Mouse (Mus musculus): ENCODE measurements at regions not wholly inside any gene's neighbourhood (a gene's known extent, or its start where the extent isn't known, plus 50 kb on each side); places are given as distances from the start of the nearest gene placed in this dataset.

GRCm38 (mm10) chr2:27590511-27590910 is 75.6 kb downstream of the Wdr5 start:
- ATAC-seq (replicated peaks in 1 of 2; ENCODE audit: insufficient read depth in 1 of 2, low FRiP score in 2 of 2, low TSS enrichment in 1 of 2, low read depth in 1 of 2, poor library complexity in 2 of 2, severe bottlenecking in 2 of 2): no peak

DNA sequence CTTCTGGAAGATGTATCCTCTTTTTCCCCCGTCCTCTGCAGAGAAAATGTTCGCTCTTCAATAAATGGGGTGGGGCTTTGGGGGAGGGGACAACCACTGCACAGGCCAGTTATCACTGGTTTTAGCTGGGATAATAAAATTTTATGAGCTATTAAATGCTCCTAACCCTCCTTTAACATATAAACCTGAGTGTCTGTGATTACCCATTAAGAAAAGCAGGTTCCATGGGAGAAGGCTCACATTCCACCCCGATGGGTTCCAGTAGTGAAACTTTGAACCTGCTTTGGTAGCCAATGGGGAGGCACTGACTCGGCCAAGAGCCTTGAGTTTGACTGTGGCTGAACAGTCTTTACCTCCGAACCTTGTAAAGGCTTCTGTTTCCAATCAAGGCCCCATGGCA is 76.7 kb downstream of the Wdr5 start:
- no peak for ATAC-seq (replicated peaks in 1 of 2; ENCODE audit: insufficient read depth in 1 of 2, low FRiP score in 2 of 2, low TSS enrichment in 1 of 2, low read depth in 1 of 2, poor library complexity in 2 of 2, severe bottlenecking in 2 of 2)

GRCm38 (mm10) chr2:27593338-27593737 is 78.4 kb downstream of the Wdr5 start:
- ATAC-seq (replicated peaks in 1 of 2; ENCODE audit: insufficient read depth in 1 of 2, low FRiP score in 2 of 2, low TSS enrichment in 1 of 2, low read depth in 1 of 2, poor library complexity in 2 of 2, severe bottlenecking in 2 of 2): no peak; a peak in 1 of 4 replicates

- ATAC-seq (replicated peaks in 1 of 2; ENCODE audit: insufficient read depth in 1 of 2, low FRiP score in 2 of 2, low TSS enrichment in 1 of 2, low read depth in 1 of 2, poor library complexity in 2 of 2, severe bottlenecking in 2 of 2): peak in 1 of 2 experiments; percentile 75; a peak in 2 of 4 replicates
Measured at GRCm38 (mm10) chr2:27595251-27595650, 80.3 kb downstream of the Wdr5 start.

DNA sequence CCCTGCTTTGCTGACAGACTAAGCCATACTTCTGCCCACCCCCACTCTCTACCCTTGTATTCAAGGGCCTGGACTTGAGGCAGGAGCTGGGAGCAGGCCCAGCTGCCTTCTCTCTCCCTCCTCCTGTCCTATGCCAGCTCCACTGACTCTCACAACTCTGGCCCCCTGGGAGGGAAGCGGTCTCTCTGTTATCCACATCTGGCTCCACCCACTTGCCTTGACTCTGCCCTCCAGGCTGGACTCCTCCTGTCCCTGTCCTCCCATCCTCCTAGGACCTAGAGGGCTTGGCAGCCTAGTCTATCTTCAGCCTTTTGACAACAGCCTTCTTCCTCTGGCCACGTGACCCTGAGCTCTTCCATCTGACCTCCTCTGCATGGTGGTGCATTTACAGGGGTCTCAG is 80.0 kb upstream of the Rxra start:
- ATAC-seq (replicated peaks in 1 of 2; ENCODE audit: insufficient read depth in 1 of 2, low FRiP score in 2 of 2, low TSS enrichment in 1 of 2, low read depth in 1 of 2, poor library complexity in 2 of 2, severe bottlenecking in 2 of 2): no peak

DNA sequence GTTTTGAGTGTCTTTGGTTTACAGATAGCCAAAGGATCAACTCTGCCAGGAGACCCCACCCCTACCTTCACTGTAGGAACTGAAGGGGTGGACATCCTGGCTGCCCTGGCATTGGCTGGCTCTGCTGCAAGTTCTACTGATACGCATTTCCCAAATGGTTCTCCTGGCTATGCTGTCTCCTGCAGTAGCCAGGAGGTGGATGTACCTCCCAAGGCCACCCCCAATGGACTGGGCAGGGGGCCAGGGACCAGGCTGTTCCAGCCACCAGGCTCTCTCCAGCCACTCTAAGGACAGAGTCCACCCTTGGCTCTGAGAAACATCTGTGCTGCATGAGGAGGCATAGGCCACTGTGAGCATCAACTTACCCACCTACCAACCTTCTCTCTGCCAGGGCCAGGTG is 79.3 kb upstream of the Rxra start:
- no peak for ATAC-seq (replicated peaks in 1 of 2; ENCODE audit: insufficient read depth in 1 of 2, low FRiP score in 2 of 2, low TSS enrichment in 1 of 2, low read depth in 1 of 2, poor library complexity in 2 of 2, severe bottlenecking in 2 of 2)

DNA sequence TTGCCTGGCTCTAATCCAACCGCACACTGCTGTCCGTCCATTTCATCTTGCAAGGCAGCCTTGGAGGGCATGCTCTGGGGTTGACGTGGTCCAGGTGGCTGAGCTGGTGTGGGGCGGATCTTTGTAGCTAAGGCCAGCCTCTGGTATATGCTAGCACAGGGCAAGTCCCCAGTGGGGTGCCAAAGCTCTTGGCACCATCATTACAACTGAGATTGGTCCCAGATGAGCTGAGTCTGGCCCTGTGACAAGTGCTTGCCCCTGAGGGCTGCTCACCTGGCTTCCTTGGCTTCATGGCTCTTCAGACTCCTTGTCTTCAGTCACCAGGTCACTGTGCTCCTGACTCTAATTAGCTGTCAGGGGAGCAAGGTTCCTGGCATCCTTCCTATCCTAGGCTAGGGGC is 78.3 kb upstream of the Rxra start:
- no peak for ATAC-seq (replicated peaks in 1 of 2; ENCODE audit: insufficient read depth in 1 of 2, low FRiP score in 2 of 2, low TSS enrichment in 1 of 2, low read depth in 1 of 2, poor library complexity in 2 of 2, severe bottlenecking in 2 of 2)

DNA sequence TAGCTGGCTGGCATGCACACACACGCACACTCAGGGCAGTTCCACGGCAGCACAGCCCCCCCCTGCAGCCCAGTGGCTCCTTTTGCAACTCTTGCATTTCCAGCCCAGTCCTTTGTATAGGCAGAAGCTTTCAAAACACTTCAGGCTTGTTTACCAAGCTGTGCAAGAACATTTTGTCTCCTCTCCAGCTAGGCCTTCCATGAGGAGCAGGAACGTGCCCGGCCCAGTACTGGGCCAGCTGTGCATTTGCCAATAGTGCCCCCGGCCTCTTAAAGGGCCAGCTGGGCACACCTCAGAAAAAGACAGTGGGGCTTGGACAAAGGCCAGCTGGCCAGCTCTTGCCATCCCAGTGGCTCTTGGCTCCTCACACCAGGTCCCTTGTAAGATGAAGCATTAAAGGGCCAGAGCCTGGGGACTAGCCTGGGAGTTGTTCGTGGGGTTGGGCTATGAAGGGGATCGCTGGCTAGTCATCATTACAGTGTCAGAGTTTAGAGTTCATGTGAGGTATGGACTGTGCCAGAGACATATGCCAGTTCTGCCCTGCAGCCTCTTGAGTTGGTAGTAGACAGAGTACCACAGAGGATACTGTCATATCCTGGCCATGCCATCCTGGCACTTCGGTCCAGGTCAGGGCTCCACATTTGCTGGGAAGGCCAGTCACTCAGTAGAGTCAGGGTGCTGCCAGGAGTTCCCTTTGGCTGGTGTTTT is 77.0 kb upstream of the Rxra start:
- no peak for ATAC-seq (replicated peaks in 1 of 2; ENCODE audit: insufficient read depth in 1 of 2, low FRiP score in 2 of 2, low TSS enrichment in 1 of 2, low read depth in 1 of 2, poor library complexity in 2 of 2, severe bottlenecking in 2 of 2)

GRCm38 (mm10) chr2:27599769-27600167 is 76.5 kb upstream of the Rxra start:
- ATAC-seq (replicated peaks in 1 of 2; ENCODE audit: insufficient read depth in 1 of 2, low FRiP score in 2 of 2, low TSS enrichment in 1 of 2, low read depth in 1 of 2, poor library complexity in 2 of 2, severe bottlenecking in 2 of 2): no peak

DNA sequence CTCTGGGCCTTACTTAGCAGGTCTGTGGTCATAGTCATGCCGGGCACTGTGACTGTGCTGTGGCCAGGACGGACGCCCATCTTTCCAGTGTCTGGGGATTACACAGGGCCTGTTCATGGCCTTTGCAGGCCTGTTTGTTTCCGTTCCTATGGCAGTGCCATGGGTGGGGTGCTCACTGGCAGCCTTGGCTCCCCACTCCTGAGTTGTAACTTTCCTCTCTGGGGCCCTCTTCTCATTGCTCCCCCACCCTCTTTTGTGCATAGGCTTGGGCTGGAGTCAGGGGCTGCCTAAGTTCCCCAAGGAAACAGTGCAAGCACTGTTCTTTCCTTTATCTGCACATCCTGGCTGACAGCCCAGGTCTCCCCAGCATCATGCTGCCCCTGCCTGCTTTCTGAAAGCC is 72.9 kb upstream of the Rxra start:
- no peak for ATAC-seq (replicated peaks in 1 of 2; ENCODE audit: insufficient read depth in 1 of 2, low FRiP score in 2 of 2, low TSS enrichment in 1 of 2, low read depth in 1 of 2, poor library complexity in 2 of 2, severe bottlenecking in 2 of 2)

DNA sequence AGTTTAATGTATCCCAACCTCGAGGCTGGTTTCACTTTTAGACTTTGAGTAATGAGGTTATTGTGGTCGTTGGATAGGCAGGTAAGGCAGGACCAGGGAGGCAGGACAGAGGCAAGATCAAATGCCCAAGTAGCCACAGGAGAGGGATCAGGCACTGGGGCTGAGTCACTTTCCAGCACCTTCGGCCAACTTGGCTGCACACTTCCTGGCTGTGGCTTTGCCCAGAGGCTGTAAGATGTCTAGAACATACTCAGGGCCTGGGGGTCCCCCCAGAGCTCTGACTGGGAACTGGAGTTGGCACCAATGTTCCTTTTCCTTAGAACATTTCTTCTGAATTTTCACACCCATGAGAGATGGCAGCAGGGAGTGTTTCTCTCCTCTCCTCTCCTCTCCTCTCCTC is 71.7 kb upstream of the Rxra start:
- ATAC-seq (replicated peaks in 1 of 2; ENCODE audit: insufficient read depth in 1 of 2, low FRiP score in 2 of 2, low TSS enrichment in 1 of 2, low read depth in 1 of 2, poor library complexity in 2 of 2, severe bottlenecking in 2 of 2): peak; percentile 58 to 65

GRCm38 (mm10) chr2:27606816-27607215 is 69.4 kb upstream of the Rxra start:
- no peak for ATAC-seq (replicated peaks in 1 of 2; ENCODE audit: insufficient read depth in 1 of 2, low FRiP score in 2 of 2, low TSS enrichment in 1 of 2, low read depth in 1 of 2, poor library complexity in 2 of 2, severe bottlenecking in 2 of 2)

DNA sequence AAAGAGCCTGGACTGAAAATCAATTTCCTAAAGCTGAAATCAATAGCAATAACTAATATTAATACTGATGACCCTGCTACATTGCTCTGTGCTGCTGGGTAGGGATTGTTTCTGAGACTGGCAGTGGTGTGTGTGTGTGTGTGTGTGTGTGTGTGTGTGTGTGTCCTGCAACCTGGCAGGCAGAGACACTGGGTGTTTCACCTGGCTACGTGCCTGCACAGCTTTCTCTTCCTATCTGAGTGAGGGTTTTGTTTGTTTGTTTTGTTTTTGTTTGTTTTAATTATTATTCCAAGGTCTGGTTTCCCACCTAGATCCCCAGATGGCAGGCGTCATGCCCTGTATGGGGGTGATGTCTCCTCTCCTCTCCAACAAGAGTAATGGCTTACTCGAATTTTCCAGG is 54.5 kb upstream of the Rxra start:
- no peak for ATAC-seq (replicated peaks in 1 of 2; ENCODE audit: insufficient read depth in 1 of 2, low FRiP score in 2 of 2, low TSS enrichment in 1 of 2, low read depth in 1 of 2, poor library complexity in 2 of 2, severe bottlenecking in 2 of 2)

DNA sequence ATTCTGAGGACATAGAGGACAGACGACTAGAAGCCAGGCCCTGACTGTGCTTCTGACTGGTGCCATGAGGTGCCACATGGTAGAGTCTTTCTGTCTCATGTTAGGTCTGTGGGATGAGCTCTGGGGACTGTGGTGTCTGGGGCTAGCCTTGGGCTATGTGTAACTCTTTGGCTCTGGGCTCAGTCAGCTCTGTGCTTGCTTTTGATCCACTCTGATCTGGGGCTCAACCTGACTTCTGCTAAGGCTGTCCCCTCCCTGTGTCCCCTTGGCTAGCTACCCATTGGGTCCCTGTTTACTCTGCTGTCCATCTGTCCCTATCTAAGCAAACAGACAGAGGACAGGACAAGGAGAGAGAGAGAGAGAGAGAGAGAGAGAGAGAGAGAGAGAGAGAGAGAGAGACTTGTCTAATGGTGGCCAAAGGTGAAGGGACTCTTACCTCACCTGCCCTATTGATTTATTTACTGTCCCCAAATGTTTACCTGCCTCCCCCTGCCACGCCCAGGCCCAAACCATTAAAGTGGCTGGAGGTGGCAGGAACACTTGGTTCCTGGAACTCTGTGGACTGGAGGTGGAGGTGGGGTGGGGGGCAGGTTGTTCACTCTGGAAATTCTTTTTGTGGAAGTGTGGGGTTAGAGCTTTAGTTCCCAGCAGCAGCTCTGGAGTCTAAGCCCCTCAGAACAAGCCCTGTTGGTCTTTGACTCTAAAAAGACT is 51.4 kb upstream of the Rxra start:
- ATAC-seq (replicated peaks in 1 of 2; ENCODE audit: insufficient read depth in 1 of 2, low FRiP score in 2 of 2, low TSS enrichment in 1 of 2, low read depth in 1 of 2, poor library complexity in 2 of 2, severe bottlenecking in 2 of 2): no peak
